Mouse (Mus musculus) MEL (cell line): Measurements from ENCODE around the gene Efemp1. TPM values are rescaled to one million over a fixed set of nuclear protein-coding genes. Genes with fewer than 3 reads are reported as not detected.

Experiments used
- DNase-seq: peaks from one replicate; pipeline ENCODE4 v3.0.0; 2011; ENCODE audit warnings: low read depth, low spot score
- H3K27ac ChIP-seq: 2 replicates; pipeline ENCODE4 v1.5.1; 2012; ENCODE audit warnings: low read depth, mild to moderate bottlenecking, control low read depth, low read length, moderate library complexity; ENCODE audit not compliant: control insufficient read depth
- H3K27me3 ChIP-seq, 2 experiments: fragments of 150-350 bp in 1 of 2; sonication (generic) in 1 of 2; 2 replicates each; pipeline ENCODE4 v1.6.1; 2012; ENCODE audit warnings: low read length in 2 of 2, mild to moderate bottlenecking in 2 of 2, improper control_type of control experiment in 1 of 2, moderate library complexity in 1 of 2; ENCODE audit not compliant: insufficient read depth in 2 of 2, control insufficient read depth in 1 of 2
- H3K36me3 ChIP-seq, 2 experiments: 2 replicates each; pipeline ENCODE4 v1.6.1; 2012 to 2014; ENCODE audit warnings: low read length in 2 of 2, improper control_type of control experiment in 1 of 2, inconsistent platforms in 1 of 2, mild to moderate bottlenecking in 1 of 2; ENCODE audit not compliant: insufficient read depth in 2 of 2, control insufficient read depth in 1 of 2
- H3K4me1 ChIP-seq, 2 experiments: fragments of 150-350 bp in 1 of 2; sonication (generic) in 1 of 2; 2 replicates each; pipeline ENCODE4 v1.6.1; 2012; ENCODE audit warnings: low read length in 2 of 2, improper control_type of control experiment in 1 of 2, mild to moderate bottlenecking in 1 of 2; ENCODE audit not compliant: insufficient read depth in 2 of 2, control insufficient read depth in 1 of 2
- H3K4me3 ChIP-seq, 2 experiments: fragments of 150-350 bp in 1 of 2; sonication (generic) in 1 of 2; 2 replicates each; pipeline ENCODE4 v1.5.1; 2012; ENCODE audit warnings: low read depth in 2 of 2, low read length in 2 of 2, mild to moderate bottlenecking in 2 of 2, moderate library complexity in 2 of 2, control low read depth in 1 of 2, improper control_type of control experiment in 1 of 2; ENCODE audit not compliant: control insufficient read depth in 1 of 2, insufficient read depth in 1 of 2
- H3K79me2 ChIP-seq: 2 replicates; pipeline ENCODE4 v1.6.1; 2012; ENCODE audit warnings: mild to moderate bottlenecking, low read length, moderate library complexity; ENCODE audit not compliant: control insufficient read depth, poor library complexity, insufficient read depth
- H3K9ac ChIP-seq: 2 replicates; pipeline ENCODE4 v1.6.1; 2012; ENCODE audit warnings: low read depth, mild to moderate bottlenecking, control low read depth, low read length, moderate library complexity; ENCODE audit not compliant: control insufficient read depth, poor library complexity, severe bottlenecking
- H3K9me3 ChIP-seq: fragments of 150-350 bp; sonication (generic); replicated peaks from 2 replicates; pipeline ENCODE4 v1.6.1; 2012; ENCODE audit warnings: mild to moderate bottlenecking, low read length, improper control_type of control experiment, moderate library complexity; ENCODE audit not compliant: insufficient read depth
- CHD1 ChIP-seq: IDR thresholded peaks from 2 replicates; pipeline ENCODE4 v1.6.1; 2012; ENCODE audit warnings: low read depth, mild to moderate bottlenecking, inconsistent platforms, low read length, improper control_type of control experiment
- CTCF ChIP-seq, 3 experiments: IDR thresholded peaks in 2 of 3; conservative IDR thresholded peaks in 1 of 3; 2 replicates each; pipeline ENCODE4 v1.5.1; 2011 to 2012; ENCODE audit warnings: low read length in 3 of 3, low read depth in 2 of 3, mild to moderate bottlenecking in 2 of 3, improper control_type of control experiment in 1 of 3, inconsistent platforms in 1 of 3, mixed read lengths in 1 of 3, moderate library complexity in 1 of 3; ENCODE audit not compliant: control insufficient read depth in 1 of 3, insufficient read depth in 1 of 3, poor library complexity in 1 of 3, severe bottlenecking in 1 of 3
- E2F4 ChIP-seq: IDR thresholded peaks from 2 replicates; pipeline ENCODE4 v1.6.1; 2011; ENCODE audit warnings: low read depth, low read length, improper control_type of control experiment, borderline replicate concordance
- EP300 ChIP-seq, 2 experiments: IDR thresholded peaks; 2 replicates each; pipeline ENCODE4 v1.6.1; 2011; ENCODE audit warnings: improper control_type of control experiment in 2 of 2, low read length in 2 of 2, low read depth in 1 of 2, mild to moderate bottlenecking in 1 of 2
- ETS1 ChIP-seq: IDR thresholded peaks from 2 replicates; pipeline ENCODE4 v1.6.1; 2012; ENCODE audit warnings: low read depth, mild to moderate bottlenecking, inconsistent platforms, low read length, improper control_type of control experiment, moderate library complexity
- GABPA ChIP-seq: IDR thresholded peaks from 2 replicates; pipeline ENCODE4 v1.6.1; 2012; ENCODE audit warnings: low read depth, mild to moderate bottlenecking, inconsistent platforms, low read length, improper control_type of control experiment, moderate library complexity
- JUND ChIP-seq: IDR thresholded peaks from 2 replicates; pipeline ENCODE4 v1.6.1; 2011; ENCODE audit warnings: low read depth, mild to moderate bottlenecking, improper control_type of control experiment, low read length
- KAT2A ChIP-seq: conservative IDR thresholded peaks from 2 replicates; pipeline ENCODE4 v1.6.1; 2012; ENCODE audit warnings: low read depth, low read length, improper control_type of control experiment, inconsistent platforms
- MAX ChIP-seq: IDR thresholded peaks from 2 replicates; pipeline ENCODE4 v1.6.1; 2011; ENCODE audit warnings: low read length, improper control_type of control experiment
- MAZ ChIP-seq: IDR thresholded peaks from 2 replicates; pipeline ENCODE4 v1.6.1; 2012; ENCODE audit warnings: low read depth, mild to moderate bottlenecking, inconsistent platforms, low read length, improper control_type of control experiment
- MEF2A ChIP-seq: IDR thresholded peaks from 2 replicates; pipeline ENCODE4 v1.6.1; 2014; ENCODE audit warnings: low read depth, mild to moderate bottlenecking, inconsistent platforms, low read length, improper control_type of control experiment; ENCODE audit not compliant: poor library complexity, insufficient replicate concordance, severe bottlenecking; ENCODE audit errors: extremely low read depth
- MXI1 ChIP-seq: IDR thresholded peaks from 2 replicates; pipeline ENCODE4 v1.6.1; 2011; ENCODE audit warnings: mild to moderate bottlenecking, low read depth, low read length, improper control_type of control experiment
- NRF1 ChIP-seq: IDR thresholded peaks from 2 replicates; pipeline ENCODE4 v1.6.1; 2014; ENCODE audit warnings: low read depth, mild to moderate bottlenecking, inconsistent platforms, low read length, improper control_type of control experiment, moderate library complexity; ENCODE audit not compliant: poor library complexity, insufficient read depth, severe bottlenecking
- POLR2AphosphoS2 ChIP-seq: IDR thresholded peaks from 2 replicates; pipeline ENCODE4 v1.6.1; 2011; ENCODE audit warnings: low read length, improper control_type of control experiment
- POLR2AphosphoS5 ChIP-seq: IDR thresholded peaks from 2 replicates; pipeline ENCODE4 v1.6.1; 2012; ENCODE audit warnings: low read depth, borderline replicate concordance, mild to moderate bottlenecking, inconsistent platforms, low read length, moderate library complexity, mixed read lengths
- RCOR1 ChIP-seq: IDR thresholded peaks from 2 replicates; pipeline ENCODE4 v1.6.1; 2012; ENCODE audit warnings: low read depth, mild to moderate bottlenecking, inconsistent platforms, low read length, improper control_type of control experiment
- SIN3A ChIP-seq: IDR thresholded peaks from 2 replicates; pipeline ENCODE4 v1.6.1; 2012; ENCODE audit warnings: low read length, improper control_type of control experiment, inconsistent platforms
- TAL1 ChIP-seq: IDR thresholded peaks from 2 replicates; pipeline ENCODE4 v1.6.1; 2012; ENCODE audit warnings: mild to moderate bottlenecking, inconsistent platforms, low read length, moderate library complexity, mixed read lengths
- UBTF ChIP-seq: IDR thresholded peaks from 2 replicates; pipeline ENCODE4 v1.6.1; 2012; ENCODE audit warnings: low read depth, mild to moderate bottlenecking, inconsistent platforms, low read length, improper control_type of control experiment, moderate library complexity, borderline replicate concordance; ENCODE audit not compliant: insufficient read depth
- USF1 ChIP-seq: IDR thresholded peaks from 2 replicates; pipeline ENCODE4 v1.6.1; 2014; ENCODE audit warnings: low read depth, mild to moderate bottlenecking, inconsistent platforms, low read length, improper control_type of control experiment, moderate library complexity
- USF2 ChIP-seq, 2 experiments: IDR thresholded peaks; 2 replicates each; pipeline ENCODE4 v1.6.1; 2011 to 2012; ENCODE audit warnings: improper control_type of control experiment in 2 of 2, low read length in 2 of 2, borderline replicate concordance in 1 of 2, inconsistent platforms in 1 of 2, low read depth in 1 of 2, mild to moderate bottlenecking in 1 of 2; ENCODE audit not compliant: insufficient read depth in 1 of 2
- ZC3H11A ChIP-seq: IDR thresholded peaks from 2 replicates; pipeline ENCODE4 v1.6.1; 2012; ENCODE audit warnings: low read depth, mild to moderate bottlenecking, inconsistent platforms, low read length, improper control_type of control experiment
- ZNF384 ChIP-seq: IDR thresholded peaks from 2 replicates; pipeline ENCODE4 v1.6.1; 2012; ENCODE audit warnings: low read depth, mild to moderate bottlenecking, inconsistent platforms, low read length, improper control_type of control experiment
- polyA plus RNA-seq, 2 experiments: library from polyadenylated mRNA; stranded (reverse) in 1 of 2; unstranded in 1 of 2; fragments of >175 nt in 1 of 2; fragments of >200 nt in 1 of 2; gene quantifications; 2 replicates each; pipeline versions ENCODE4 v1.2.1 to v1.2.4; 2012; ENCODE audit warnings: low replicate concordance in 2 of 2, low read depth in 1 of 2; ENCODE audit not compliant: insufficient read length in 2 of 2, insufficient read depth in 1 of 2, missing spikeins in 1 of 2
- total RNA-seq: library from RNA; depleted of rRNA; stranded (reverse); fragments of 300-350 nt; gene quantifications from 2 replicates; pipeline ENCODE4 v1.2.3, GENCODE M21; 2012

The Efemp1 gene
- total and polyA plus RNA-seq, 3 experiments: not detected

- DNase-seq: no peak
- H3K79me2 ChIP-seq: no peaks in the 10 kb centered on the region
- H3K27me3 ChIP-seq: no peaks in the 10 kb centered on the region
- no peaks in the 10 kb centered on the region for H3K9me3 ChIP-seq
- H3K4me1 ChIP-seq: no peaks in the 10 kb centered on the region
- H3K36me3 ChIP-seq: no peaks in the 10 kb centered on the region
- no peak overlapping the region for H3K4me3 ChIP-seq
- H3K9ac ChIP-seq: no peak overlapping the region
- TF ChIP-seq EP300 (IDR thresholded peaks at IDR 0.05; ENCODE audit: low read depth in 1 of 2, low read length in 2 of 2) (no peak), CTCF (IDR thresholded peaks at IDR 0.05 in 2 of 3, conservative IDR thresholded peaks at IDR 0.05 in 1 of 3; ENCODE audit: control insufficient read depth in 1 of 3, insufficient read depth in 1 of 3, low read depth in 2 of 3, low read length in 3 of 3, poor library complexity in 1 of 3, severe bottlenecking in 1 of 3) (no peak), MXI1 (no peak), POLR2AphosphoS2 (no peak), ETS1 (no peak), CHD1 (no peak), SIN3A (no peak), ZNF384 (no peak), MAZ (no peak), E2F4 (no peak), POLR2AphosphoS5 (no peak), KAT2A (no peak)
- no peak overlapping the region for H3K27ac ChIP-seq
These were observed 36.5 kb downstream of the Efemp1 start for GRCm38 (mm10) chr11:28889538-28889937.

GRCm38 (mm10) chr11:28891515-28891914 lies 38.5 kb downstream of the Efemp1 start:
- H3K36me3 ChIP-seq: no peaks in the 10 kb centered on the region
- no peaks in the 10 kb centered on the region for H3K4me1 ChIP-seq
- TF ChIP-seq ZNF384 (no peak), RCOR1 (no peak), CTCF (IDR thresholded peaks at IDR 0.05 in 2 of 3, conservative IDR thresholded peaks at IDR 0.05 in 1 of 3; ENCODE audit: control insufficient read depth in 1 of 3, insufficient read depth in 1 of 3, low read depth in 2 of 3, low read length in 3 of 3, poor library complexity in 1 of 3, severe bottlenecking in 1 of 3) (no peak)
- H3K9ac ChIP-seq: no peak overlapping the region
- no peak for DNase-seq
- H3K79me2 ChIP-seq: no peaks in the 10 kb centered on the region
- no peaks in the 10 kb centered on the region for H3K27me3 ChIP-seq
- no peak overlapping the region for H3K27ac ChIP-seq
- H3K9me3 ChIP-seq: no peaks in the 10 kb centered on the region
- no peak overlapping the region for H3K4me3 ChIP-seq

- DNase-seq: no peak
- H3K9me3 ChIP-seq: no peaks in the 10 kb centered on the region
- no peak overlapping the region for H3K4me3 ChIP-seq
- no peaks in the 10 kb centered on the region for H3K36me3 ChIP-seq
- no peaks in the 10 kb centered on the region for H3K4me1 ChIP-seq
- H3K27me3 ChIP-seq: no peaks in the 10 kb centered on the region
- TF ChIP-seq MAZ (no peak), TAL1 (no peak), USF1 (no peak), USF2 (IDR thresholded peaks at IDR 0.05; ENCODE audit: borderline replicate concordance in 1 of 2, insufficient read depth in 1 of 2, low read depth in 1 of 2, low read length in 2 of 2) (no peak), POLR2AphosphoS5 (no peak), MEF2A (no peak), MAX (no peak), UBTF (no peak), POLR2AphosphoS2 (no peak), ZC3H11A (no peak), EP300 (IDR thresholded peaks at IDR 0.05; ENCODE audit: low read depth in 1 of 2, low read length in 2 of 2) (no peak), NRF1 (no peak), GABPA (no peak), RCOR1 (no peak), JUND (no peak), ZNF384 (no peak)
- no peaks in the 10 kb centered on the region for H3K79me2 ChIP-seq
- H3K9ac ChIP-seq: no peak overlapping the region
- no peak overlapping the region for H3K27ac ChIP-seq
These were observed 46.4 kb downstream of the Efemp1 start for GRCm38 (mm10) chr11:28899420-28899819.
